Mouse (Mus musculus) heart, embryonic 14.5 days (tissue): ENCODE measurements around the gene Trappc6a. TPM values are rescaled to one million over a fixed set of nuclear protein-coding genes. Genes with fewer than 3 reads are reported as not detected.

Experiments
- ATAC-seq: fragments of 200-750 bp; cut with Nextera tagmentation; 2 replicates; pipeline ENCODE4 v1.8.0; 2017; ENCODE audit warnings: low read depth, moderate TSS enrichment; ENCODE audit not compliant: insufficient number of reproducible peaks, insufficient read depth, low FRiP score
- H3K27ac ChIP-seq, 2 experiments: fragments of 200-500 bp in 1 of 2; fragments of 300-500 bp in 1 of 2; sonication (generic) in 1 of 2; replicated peaks in 1 of 2; 2 replicates each; pipeline ENCODE4 v1.5.1; 2012 to 2014; ENCODE audit warnings: low read depth in 2 of 2, low read length in 2 of 2, control low read depth in 1 of 2, mild to moderate bottlenecking in 1 of 2, mixed read lengths in 1 of 2; ENCODE audit not compliant: control insufficient read depth in 1 of 2, insufficient read depth in 1 of 2
- H3K27me3 ChIP-seq: fragments of 300-500 bp; sonication (generic); 2 replicates; pipeline ENCODE4 v1.6.1; 2014; ENCODE audit warnings: mild to moderate bottlenecking, low read length, control low read depth; ENCODE audit not compliant: control insufficient read depth, insufficient read depth
- H3K36me3 ChIP-seq: fragments of 300-500 bp; sonication (generic); 2 replicates; pipeline ENCODE4 v1.6.1; 2014; ENCODE audit warnings: mild to moderate bottlenecking, control low read depth, low read length, mixed read lengths; ENCODE audit not compliant: control insufficient read depth, insufficient read depth
- H3K4me1 ChIP-seq, 2 experiments: fragments of 200-500 bp in 1 of 2; fragments of 300-500 bp in 1 of 2; sonication (generic) in 1 of 2; 2 replicates each; pipeline ENCODE4 v1.6.1; 2012 to 2014; ENCODE audit warnings: low read length in 2 of 2, control low read depth in 1 of 2, mixed read lengths in 1 of 2; ENCODE audit not compliant: control insufficient read depth in 2 of 2, insufficient read depth in 2 of 2
- H3K4me2 ChIP-seq: fragments of 300-500 bp; sonication (generic); 2 replicates; pipeline ENCODE4 v1.6.1; 2014; ENCODE audit warnings: mild to moderate bottlenecking, low read length
- H3K4me3 ChIP-seq, 2 experiments: fragments of 200-500 bp in 1 of 2; fragments of 300-500 bp in 1 of 2; sonication (generic) in 1 of 2; 2 replicates each; pipeline ENCODE4 v1.5.1; 2012 to 2014; ENCODE audit warnings: low read length in 2 of 2, mild to moderate bottlenecking in 2 of 2, control low read depth in 1 of 2, low read depth in 1 of 2, moderate library complexity in 1 of 2; ENCODE audit not compliant: control insufficient read depth in 1 of 2, insufficient read depth in 1 of 2
- H3K9ac ChIP-seq: fragments of 300-500 bp; sonication (generic); 2 replicates; pipeline ENCODE4 v1.6.1; 2014; ENCODE audit warnings: mild to moderate bottlenecking, low read length
- H3K9me3 ChIP-seq: fragments of 300-500 bp; sonication (generic); 2 replicates; pipeline ENCODE4 v1.6.1; 2016; ENCODE audit warnings: low read length, control low read depth; ENCODE audit not compliant: control insufficient read depth
- WGBS: fragments of 180-500 bp; shearing (Covaris S2); extraction: QIAGEN DNeasy Blood & Tissue Kit; methylation state at CpG from one replicate; pipeline ENCODE4 v1.1.7; 2014; 5-methylcytosine and 5-hydroxymethylcytosine counted together
- polyA plus RNA-seq: library from polyadenylated mRNA; unstranded; fragments of >200 nt; fragmentation: Nextera tagmentation; extraction: Ambion mirVana; gene quantifications from 2 replicates; pipeline ENCODE4 v1.2.1, GENCODE M21; 2014

Gene Trappc6a
- polyA plus RNA-seq, 1 experiment from 2014 or later: 92.9 TPM

GRCm38 (mm10) chr7:19462884-19463381 is 45.3 kb upstream of the Trappc6a start, which contains the start of gene Exoc3l2:
Exoc3l2 (plus strand) TSS chr7:19463331.
- Histone ChIP-seq H3K27ac (peak within 1 kb of the TSS; percentile 27 to 55; a peak in 1 of 4 replicates), H3K4me3 (peak within 1 kb of the TSS; percentile 20 to 41), H3K36me3 (no peaks in the 10 kb centered on the region), H3K4me2 (peak within 1 kb of the TSS; percentile 51), H3K4me1 (peaks cover 14 to 18% of the 10 kb centered on the region in 2 experiments), H3K27me3 (peaks cover 13% of the 10 kb centered on the region; the same call in 1 of the 2 replicates), H3K9me3 (no peaks in the 10 kb centered on the region), H3K9ac (peak within 1 kb of the TSS; percentile 36; the same call in 1 of the 2 replicates)
- no peak for ATAC-seq
- 25% methylated on average over 6 of the region's 6 CpGs for WGBS

GRCm38 (mm10) chr7:19464367-19465307 is 43.6 kb upstream of the Trappc6a start:
- H3K27ac ChIP-seq: peak overlapping the region in 1 of 2 experiments; percentile 55; a peak in 2 of 4 replicates
- peak overlapping the region; percentile 51 for H3K4me2 ChIP-seq
- H3K27me3 ChIP-seq: peaks cover 20% of the 10 kb centered on the region
- peak overlapping the region; percentile 8 to 16; a peak in 2 of 4 replicates for H3K4me3 ChIP-seq
- H3K4me1 ChIP-seq: peaks cover 11% of the 10 kb centered on the region in 2 experiments
- H3K36me3 ChIP-seq: no peaks in the 10 kb centered on the region
- H3K9me3 ChIP-seq: no peaks in the 10 kb centered on the region
- ATAC-seq: 0 out of 2 replicates have a peak, but pooled peaks have one; percentile 29
- H3K9ac ChIP-seq: peak overlapping the region; percentile 50; the same call in 1 of the 2 replicates
- whole genome bisulfite sequencing: 9% methylated on average over 22 of the region's 22 CpGs

GRCm38 (mm10) chr7:19466602-19467145 is 41.5 kb upstream of the Trappc6a start:
- Histone ChIP-seq H3K27me3 (peaks cover 35% of the 10 kb centered on the region), H3K36me3 (no peaks in the 10 kb centered on the region), H3K4me3 (no peak overlapping the region), H3K9me3 (no peaks in the 10 kb centered on the region), H3K4me1 (peaks cover 11% of the 10 kb centered on the region in 2 experiments), H3K4me2 (no peak overlapping the region), H3K27ac (no peak overlapping the region), H3K9ac (no peak overlapping the region)
- no peak for ATAC-seq
- 46% methylated on average over 5 of the region's 5 CpGs for WGBS

GRCm38 (mm10) chr7:19467638-19468037 is 40.6 kb upstream of the Trappc6a start:
- Histone ChIP-seq H3K27ac (no peak overlapping the region), H3K4me2 (no peak overlapping the region), H3K36me3 (no peaks in the 10 kb centered on the region), H3K4me1 (peaks cover 14 to 15% of the 10 kb centered on the region in 2 experiments), H3K9ac (no peak overlapping the region), H3K4me3 (no peak overlapping the region), H3K9me3 (no peaks in the 10 kb centered on the region), H3K27me3 (peaks cover 44% of the 10 kb centered on the region)
- no peak for ATAC-seq
- 28% methylated on average over 6 of the region's 6 CpGs for WGBS

- Histone ChIP-seq H3K4me1 (peaks cover 14 to 15% of the 10 kb centered on the region in 2 experiments), H3K9ac (no peak overlapping the region), H3K27me3 (peaks cover 51% of the 10 kb centered on the region), H3K4me3 (no peak overlapping the region), H3K9me3 (no peaks in the 10 kb centered on the region), H3K4me2 (no peak overlapping the region), H3K27ac (no peak overlapping the region), H3K36me3 (no peaks in the 10 kb centered on the region)
- 68% methylated on average over 12 of the region's 12 CpGs for WGBS
- no peak for ATAC-seq
Measured at GRCm38 (mm10) chr7:19468279-19468678, 39.9 kb upstream of the Trappc6a start.

GRCm38 (mm10) chr7:19469404-19469803 is 38.8 kb upstream of the Trappc6a start:
- no peak overlapping the region for H3K27ac ChIP-seq
- H3K9ac ChIP-seq: no peak overlapping the region
- H3K4me1 ChIP-seq: peaks cover 9 to 16% of the 10 kb centered on the region in 2 experiments
- no peaks in the 10 kb centered on the region for H3K9me3 ChIP-seq
- H3K27me3 ChIP-seq: peaks cover 56% of the 10 kb centered on the region
- WGBS: 35% methylated on average over 23 of the region's 23 CpGs
- H3K36me3 ChIP-seq: no peaks in the 10 kb centered on the region
- ATAC-seq: no peak
- H3K4me2 ChIP-seq: no peak overlapping the region; the same call in 1 of the 2 replicates
- H3K4me3 ChIP-seq: no peak overlapping the region

- Histone ChIP-seq H3K4me2 (no peak overlapping the region), H3K9me3 (no peaks in the 10 kb centered on the region), H3K4me3 (no peak overlapping the region), H3K27ac (no peak overlapping the region), H3K27me3 (peaks cover 59% of the 10 kb centered on the region), H3K9ac (no peak overlapping the region), H3K36me3 (no peaks in the 10 kb centered on the region), H3K4me1 (peaks cover 5 to 9% of the 10 kb centered on the region in 2 experiments; a peak in 3 of 4 replicates)
- ATAC-seq: no peak
- WGBS: 20% methylated on average over 14 of the region's 14 CpGs
Measured at GRCm38 (mm10) chr7:19470308-19470707, 37.9 kb upstream of the Trappc6a start.
